Mouse (Mus musculus) liver, embryonic 14.5 days (tissue): ENCODE data around the gene Car6. TPM values are rescaled to one million over a fixed set of nuclear protein-coding genes. Genes with fewer than 3 reads are reported as not detected.

Experiments used
- ATAC-seq: fragments of 200-750 bp; cut with Nextera tagmentation; 2 replicates; pipeline ENCODE4 v1.8.0; 2017; ENCODE audit warnings: moderate number of reproducible peaks, mild to moderate bottlenecking, moderate library complexity; ENCODE audit not compliant: insufficient read depth
- DNase-seq, 3 experiments: peaks; one replicate each; pipeline ENCODE4 v3.0.0-alpha.2; 2012 to 2013; ENCODE audit warnings: low read depth in 3 of 3, low spot score in 3 of 3
- H3K27ac ChIP-seq: fragments of 300-500 bp; sonication (generic); 2 replicates; pipeline ENCODE4 v1.5.1; 2014; ENCODE audit warnings: moderate library complexity, mild to moderate bottlenecking, control low read depth, inconsistent platforms
- H3K27me3 ChIP-seq: fragments of 300-500 bp; sonication (generic); 2 replicates; pipeline ENCODE4 v1.6.1; 2014; ENCODE audit warnings: mild to moderate bottlenecking, low read length, moderate library complexity; ENCODE audit not compliant: control insufficient read depth, insufficient read depth
- H3K36me3 ChIP-seq: fragments of 300-500 bp; sonication (generic); replicated peaks from 2 replicates; pipeline ENCODE4 v1.6.1; 2014; ENCODE audit warnings: low read depth; ENCODE audit not compliant: control insufficient read depth, insufficient read depth
- H3K4me1 ChIP-seq, 2 experiments: fragments of 200-500 bp in 1 of 2; fragments of 300-500 bp in 1 of 2; sonication (generic) in 1 of 2; replicated peaks; 2 replicates each; pipeline ENCODE4 v1.6.1; 2012 to 2014; ENCODE audit warnings: antibody characterized with exemption in 1 of 2, inconsistent platforms in 1 of 2, low read length in 1 of 2; ENCODE audit not compliant: control insufficient read depth in 2 of 2, insufficient read depth in 2 of 2
- H3K4me2 ChIP-seq: fragments of 300-500 bp; sonication (generic); 2 replicates; pipeline ENCODE4 v1.6.1; 2014; ENCODE audit warnings: low read depth, mild to moderate bottlenecking, control low read depth, moderate library complexity
- H3K4me3 ChIP-seq, 2 experiments: fragments of 200-500 bp in 1 of 2; fragments of 300-500 bp in 1 of 2; sonication (generic) in 1 of 2; 2 replicates each; pipeline ENCODE4 v1.5.1; 2012 to 2014; ENCODE audit warnings: low read depth in 2 of 2, low read length in 2 of 2, mild to moderate bottlenecking in 2 of 2, control low read depth in 1 of 2, inconsistent platforms in 1 of 2, moderate library complexity in 1 of 2; ENCODE audit not compliant: insufficient read depth in 1 of 2
- H3K9ac ChIP-seq: fragments of 300-500 bp; sonication (generic); replicated peaks from 2 replicates; pipeline ENCODE4 v1.6.1; 2014; ENCODE audit warnings: mild to moderate bottlenecking, control low read depth, moderate library complexity
- H3K9me3 ChIP-seq: fragments of 300-500 bp; sonication (generic); 2 replicates; pipeline ENCODE4 v1.6.1; 2016; ENCODE audit warnings: low read length, mixed read lengths; ENCODE audit not compliant: control insufficient read depth
- CTCF ChIP-seq: IDR thresholded peaks from 2 replicates; pipeline ENCODE4 v1.5.1; 2016; ENCODE audit warnings: antibody characterized with exemption, low read depth, control low read depth
- EP300 ChIP-seq: IDR thresholded peaks from 2 replicates; pipeline ENCODE4 v1.6.1; 2016; ENCODE audit warnings: antibody characterized with exemption, low read depth
- WGBS: fragments of 180-500 bp; shearing (Covaris S2); extraction: QIAGEN DNeasy Blood & Tissue Kit; methylation state at CpG from one replicate; pipeline ENCODE4 v1.1.7; 2014; ENCODE audit not compliant: insufficient replicate concordance; 5-methylcytosine and 5-hydroxymethylcytosine counted together
- polyA plus RNA-seq, 2 experiments: library from polyadenylated mRNA; depleted of rRNA in 1 of 2; stranded (reverse) in 1 of 2; unstranded in 1 of 2; fragments of >200 nt; fragmentation: Nextera tagmentation in 1 of 2; extraction: Ambion mirVana in 1 of 2; gene quantifications; 2 replicates each; pipeline versions ENCODE4 v1.2.1 to v1.2.3; 2012 to 2014

Car6 gene
- polyA plus RNA-seq (2012; rRNA removed) = 0.02 and 0.17 TPM in 2 replicates
- polyA plus RNA-seq (2014; fragmentation: Nextera tagmentation; extraction: Ambion mirVana) = 0.09 TPM in 1 of 2 replicates, not detected in the other

GRCm38 (mm10) chr4:150201232-150201631 lies at the start of gene Car6:
Car6 (minus strand) TSS chr4:150201332.
- DNase-seq (no peak), ATAC-seq (no peak)
- TF ChIP-seq CTCF = no peak
- TF ChIP-seq EP300 = no peak
- Histone ChIP-seq H3K27ac (no peak within 1 kb of the TSS), H3K4me2 (no peak within 1 kb of the TSS), H3K27me3 (no peaks in the 10 kb centered on the region), H3K36me3 (no peaks in the 10 kb centered on the region), H3K4me1 (no peaks in the 10 kb centered on the region; a peak in 1 of 4 replicates), H3K4me3 (no peak within 1 kb of the TSS), H3K9ac (no peak within 1 kb of the TSS), H3K9me3 (no peaks in the 10 kb centered on the region)
- WGBS = 72% methylated on average over 5 of the region's 5 CpGs

DNA sequence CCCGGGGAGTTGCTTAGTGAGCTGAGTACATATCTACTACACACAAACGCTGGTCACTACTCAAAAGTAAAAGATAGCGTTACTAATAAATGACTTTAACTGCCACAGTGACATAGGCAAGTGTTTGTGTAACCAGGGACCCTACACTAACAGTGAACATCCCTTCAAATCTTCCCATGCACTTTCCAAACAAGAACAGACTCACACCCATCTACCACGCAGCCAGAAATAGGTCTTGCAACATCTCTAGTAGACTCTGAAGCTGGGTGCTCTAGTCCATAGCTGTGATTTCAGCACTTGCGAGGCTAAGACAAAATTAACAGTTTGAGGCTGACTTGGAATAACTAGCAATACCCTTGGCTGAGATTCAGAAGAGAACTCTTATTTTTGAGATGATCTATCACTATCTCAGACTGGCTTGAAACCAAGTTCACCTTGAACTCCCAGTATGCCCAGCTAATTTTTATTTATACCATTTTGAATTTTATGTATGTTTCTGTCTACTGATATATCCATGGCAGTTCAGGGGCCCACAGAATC lies 48.7 kb upstream of the Car6 start:
- Histone ChIP-seq H3K27me3 (no peaks in the 10 kb centered on the region), H3K36me3 (peaks cover 37% of the 10 kb centered on the region), H3K9ac (no peak overlapping the region), H3K4me1 (no peaks in the 10 kb centered on the region), H3K27ac (no peak overlapping the region), H3K4me3 (no peak overlapping the region), H3K9me3 (no peaks in the 10 kb centered on the region), H3K4me2 (no peak overlapping the region)
- ATAC-seq (no peak), DNase-seq (no peak)
- 57% methylated on average over 5 of the region's 5 CpGs for WGBS
- TF ChIP-seq EP300 = no peak
- TF ChIP-seq CTCF = no peak

- H3K9ac ChIP-seq = no peak overlapping the region
- H3K4me3 ChIP-seq = no peak overlapping the region
- H3K27ac ChIP-seq = no peak overlapping the region
- TF ChIP-seq CTCF (no peak), EP300 (no peak)
- DNase-seq = no peak
- no peak for ATAC-seq
- H3K4me2 ChIP-seq = no peak overlapping the region
- 80% methylated on average over 5 of the region's 5 CpGs for WGBS
- no peaks in the 10 kb centered on the region for H3K4me1 ChIP-seq
- H3K27me3 ChIP-seq = no peaks in the 10 kb centered on the region
- no peaks in the 10 kb centered on the region for H3K9me3 ChIP-seq
- peaks cover 43% of the 10 kb centered on the region for H3K36me3 ChIP-seq
These were observed 47.8 kb upstream of the Car6 start for GRCm38 (mm10) chr4:150248917-150249316.

- no peaks in the 10 kb centered on the region for H3K9me3 ChIP-seq
- TF ChIP-seq EP300 (no peak), CTCF (peak; percentile 98)
- H3K4me1 ChIP-seq = no peaks in the 10 kb centered on the region
- H3K27me3 ChIP-seq = no peaks in the 10 kb centered on the region
- no peak overlapping the region for H3K9ac ChIP-seq
- no peak overlapping the region for H3K4me3 ChIP-seq
- ATAC-seq (peak; percentile 44; the same call in 1 of the 2 replicates), DNase-seq (peak in 1 of 3 experiments; percentile 37)
- peaks cover 51% of the 10 kb centered on the region for H3K36me3 ChIP-seq
- H3K4me2 ChIP-seq = no peak overlapping the region
- WGBS = 57% methylated on average over 5 of the region's 5 CpGs
- H3K27ac ChIP-seq = no peak overlapping the region
These were observed 46.9 kb upstream of the Car6 start for GRCm38 (mm10) chr4:150248009-150248408.

GRCm38 (mm10) chr4:150245876-150246275 lies 44.7 kb upstream of the Car6 start:
- Histone ChIP-seq H3K4me2 (no peak overlapping the region), H3K36me3 (peaks cover 72% of the 10 kb centered on the region), H3K27me3 (no peaks in the 10 kb centered on the region), H3K4me1 (no peaks in the 10 kb centered on the region), H3K9me3 (no peaks in the 10 kb centered on the region), H3K9ac (no peak overlapping the region), H3K27ac (no peak overlapping the region), H3K4me3 (no peak overlapping the region)
- DNase-seq = no peak
- TF ChIP-seq EP300 (no peak), CTCF (no peak)
- no peak for ATAC-seq
- WGBS = 71% methylated on average over 2 of the region's 2 CpGs
